Comparison of ENCODE assay signal across 9 mouse cellular contexts in the genomic region with DNA sequence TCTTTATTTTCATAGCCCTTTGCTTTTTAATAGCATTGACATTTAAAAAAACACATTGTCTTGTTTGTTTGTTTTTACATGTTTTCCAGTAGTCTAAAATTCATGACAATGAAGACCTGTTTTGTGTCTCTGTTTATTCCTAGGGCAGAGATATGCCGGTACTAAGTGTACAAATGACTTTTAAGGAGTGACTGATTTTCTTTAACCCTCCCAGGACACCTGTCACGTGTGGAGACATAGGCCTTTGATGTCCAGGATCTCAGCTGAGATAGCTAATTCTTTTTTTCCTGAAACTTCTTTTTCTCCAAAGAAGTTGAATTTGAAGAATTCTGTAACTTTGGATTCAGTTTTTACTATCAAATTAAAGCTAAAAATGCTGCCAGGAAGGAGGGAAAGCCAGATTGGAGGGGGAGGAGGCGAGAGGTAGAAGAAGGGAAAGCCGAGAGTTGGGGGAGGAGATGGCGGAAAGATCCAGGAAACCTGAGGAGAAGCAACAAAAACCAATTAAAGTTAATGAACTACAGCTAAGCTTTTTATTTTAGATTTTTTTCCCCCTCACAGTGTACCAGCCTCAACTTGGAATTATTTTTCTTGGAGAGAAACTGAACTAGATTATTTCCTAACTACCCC.
DNase-seq lines count a peak whose midpoint lies in the region; ATAC-seq and TF ChIP-seq lines count a peak whose summit lies in the region.
"Had no signal": no experiment of that assay in that cellular context is flagged by ENCODE, and none has a peak within 500 bp of the region (broad histone marks: within the 10 kb centered on the region; RNA-seq: fewer than 3 reads in every experiment).

No protein-coding gene starts in this region.

- intact Hi-C loops in left cerebral cortex, postnatal 36 days (cut with DNase I) = loop anchor here (10.0 kb wide), 1 partner anchor 1208 kb away; no protein-coding TSS in a partner anchor

- no peak overlapping the region for H3K9ac ChIP-seq in kidney, embryonic 15.5 days
- H3K9ac ChIP-seq in forebrain, embryonic 16.5 days (replicated peaks; ENCODE audit: low read depth, low read length) = no peak overlapping the region
- no peak overlapping the region for H3K9ac ChIP-seq in hindbrain, postnatal 0 days (replicated peaks; ENCODE audit: low read length)

- 28% methylated on average over 5 of the region's 5 CpGs for WGBS in kidney, embryonic 15.5 days
- 54% methylated on average over 5 of the region's 5 CpGs for WGBS in forebrain, embryonic 16.5 days
- 65% methylated on average over 5 of the region's 5 CpGs for WGBS in hindbrain, postnatal 0 days

- H3K4me1 ChIP-seq in kidney, embryonic 15.5 days = peaks cover 8% of the 10 kb centered on the region; the same call in 1 of the 2 replicates
- peaks cover 2% of the 10 kb centered on the region; the same call in 1 of the 2 replicates for H3K4me1 ChIP-seq in forebrain, embryonic 16.5 days (replicated peaks; ENCODE audit: control insufficient read depth, insufficient read depth, low read length)
- H3K4me1 ChIP-seq in hindbrain, postnatal 0 days (ENCODE audit: insufficient read depth, low read length) = no peaks in the 10 kb centered on the region

- peak overlapping the region; percentile 66; the same call in 1 of the 2 replicates for H3K27ac ChIP-seq in kidney, embryonic 15.5 days
- H3K27ac ChIP-seq in forebrain, embryonic 16.5 days (ENCODE audit: low read length) = peak overlapping the region; percentile 74
- H3K27ac ChIP-seq in hindbrain, postnatal 0 days = no peak overlapping the region

- H3K4me3 ChIP-seq in kidney, embryonic 15.5 days (replicated peaks) = no peak overlapping the region
- no peak overlapping the region for H3K4me3 ChIP-seq in forebrain, embryonic 16.5 days (replicated peaks; ENCODE audit: low read length)
- no peak overlapping the region for H3K4me3 ChIP-seq in hindbrain, postnatal 0 days (ENCODE audit: low read length)

- no peak for TF ChIP-seq CTCF in brain, embryonic 14.5 days (IDR thresholded peaks at IDR 0.05; ENCODE audit: borderline replicate concordance, extremely low read depth, insufficient read depth, insufficient read length)
- TF ChIP-seq CTCF in hindbrain, postnatal 0 days (IDR thresholded peaks at IDR 0.05; ENCODE audit: low read depth) = no peak

- no peak for DNase-seq in kidney, adult 11 months
- DNase-seq in brain, embryonic 14.5 days (ENCODE audit: low read depth) = peak; percentile 66
- DNase-seq in left cerebral cortex, postnatal 36 days (ENCODE audit: low spot score in 2 of 2) = peak; percentile 66 to 72
- no peak for DNase-seq in hindbrain, postnatal 0 days (ENCODE audit: low spot score)
- no peak for DNase-seq in thymus, postnatal 14 days
- DNase-seq: adrenal gland, adult 8-10 months; spleen, adult 18-20 months had no signal

- no peak overlapping the region for H3K4me2 ChIP-seq in kidney, embryonic 15.5 days
- H3K4me2 ChIP-seq in forebrain, embryonic 16.5 days (ENCODE audit: low read length) = no peak overlapping the region
- H3K4me2 ChIP-seq in hindbrain, postnatal 0 days (ENCODE audit: low read depth, low read length) = no peak overlapping the region

- 0 out of 2 replicates have a peak, but pooled peaks cover 2% of the 10 kb centered on the region for H3K9me3 ChIP-seq in kidney, embryonic 15.5 days (replicated peaks)
- no peaks in the 10 kb centered on the region; the same call in 1 of the 2 replicates for H3K9me3 ChIP-seq in forebrain, embryonic 16.5 days (ENCODE audit: control insufficient read depth, low read length)
- H3K9me3 ChIP-seq in hindbrain, postnatal 0 days (ENCODE audit: low read length) = no peaks in the 10 kb centered on the region

- no peaks in the 10 kb centered on the region for H3K36me3 ChIP-seq in kidney, embryonic 15.5 days
- no peaks in the 10 kb centered on the region for H3K36me3 ChIP-seq in forebrain, embryonic 16.5 days (ENCODE audit: control insufficient read depth, insufficient read depth)
- H3K36me3 ChIP-seq in hindbrain, postnatal 0 days (ENCODE audit: insufficient read depth, low read length) = no peaks in the 10 kb centered on the region

- peak; percentile 94 for ATAC-seq in kidney, embryonic 15.5 days (replicated peaks; ENCODE audit: low FRiP score)
- ATAC-seq in forebrain, embryonic 16.5 days = peak; percentile 67
- no peak for ATAC-seq in hindbrain, postnatal 0 days

- TF ChIP-seq POLR2A in brain, embryonic 14.5 days (IDR thresholded peaks at IDR 0.05; ENCODE audit: borderline replicate concordance, extremely low read depth, insufficient read depth, insufficient read length, poor library complexity, severe bottlenecking) = no peak

- no peaks in the 10 kb centered on the region for H3K27me3 ChIP-seq in kidney, embryonic 15.5 days
- H3K27me3 ChIP-seq in forebrain, embryonic 16.5 days (replicated peaks; ENCODE audit: control insufficient read depth, insufficient read depth, low read length) = no peaks in the 10 kb centered on the region
- no peaks in the 10 kb centered on the region for H3K27me3 ChIP-seq in hindbrain, postnatal 0 days (ENCODE audit: insufficient read depth, low read length)

Comparison
In these comparisons a context has a peak if more than half of its experiments do, and no peak if none do; other contexts are left out.
1. DNase-seq: peak in brain, embryonic 14.5 days (single experiment) and left cerebral cortex, postnatal 36 days (2 of 2); none in kidney, adult 11 months (single experiment), hindbrain, postnatal 0 days (single experiment) and thymus, postnatal 14 days (single experiment).